Mouse (Mus musculus) ES-E14 (cell line): ENCODE results near the gene Fbln1. TPM values are rescaled to one million over a fixed set of nuclear protein-coding genes. Genes with fewer than 3 reads are reported as not detected.
A peak's percentile ranks its signal among the peaks of the same experiment; 100 is the strongest.

Experiments
- DNase-seq: peaks from one replicate; pipeline ENCODE4 v3.0.0-alpha.2; 2013; ENCODE audit warnings: low read depth, low spot score
- H3K27ac ChIP-seq: 2 replicates; pipeline ENCODE4 v1.5.1; 2012; ENCODE audit warnings: low read depth, mild to moderate bottlenecking, low read length, moderate library complexity, mixed read lengths; ENCODE audit not compliant: poor library complexity, insufficient read depth, severe bottlenecking
- H3K36me3 ChIP-seq: 2 replicates; pipeline ENCODE4 v1.6.1; 2012; ENCODE audit warnings: mild to moderate bottlenecking, low read length, moderate library complexity, mixed read lengths; ENCODE audit not compliant: control insufficient read depth, poor library complexity, insufficient read depth, severe bottlenecking
- H3K4me1 ChIP-seq, 2 experiments: fragments of 150-350 bp in 1 of 2; sonication (generic) in 1 of 2; 2 replicates each; pipeline ENCODE4 v1.6.1; 2012; ENCODE audit warnings: low read length in 2 of 2, mild to moderate bottlenecking in 1 of 2, mixed read lengths in 1 of 2; ENCODE audit not compliant: control insufficient read depth in 2 of 2, insufficient read depth in 2 of 2, poor library complexity in 1 of 2
- H3K4me3 ChIP-seq, 2 experiments: fragments of 150-350 bp in 1 of 2; sonication (generic) in 1 of 2; 2 replicates each; pipeline ENCODE4 v1.5.1; 2012; ENCODE audit warnings: low read length in 2 of 2, low read depth in 1 of 2, mild to moderate bottlenecking in 1 of 2, mixed read lengths in 1 of 2; ENCODE audit not compliant: insufficient read depth in 1 of 2, poor library complexity in 1 of 2, severe bottlenecking in 1 of 2
- H3K9ac ChIP-seq: 2 replicates; pipeline ENCODE4 v1.6.1; 2012; ENCODE audit warnings: low read depth, mild to moderate bottlenecking, low read length, mixed read lengths; ENCODE audit not compliant: poor library complexity, insufficient read depth, severe bottlenecking
- H3K9me3 ChIP-seq: fragments of 150-350 bp; sonication (generic); 2 replicates; pipeline ENCODE4 v1.6.1; 2012; ENCODE audit warnings: low read depth, mild to moderate bottlenecking, low read length; ENCODE audit not compliant: control insufficient read depth, insufficient read depth
- CHD2 ChIP-seq: IDR thresholded peaks from 2 replicates; pipeline ENCODE4 v1.6.1; 2014; ENCODE audit warnings: mild to moderate bottlenecking, low read depth, low read length, inconsistent platforms
- HCFC1 ChIP-seq: IDR thresholded peaks from 2 replicates; pipeline ENCODE4 v1.6.1; 2012; ENCODE audit warnings: low read length, inconsistent platforms, borderline replicate concordance; ENCODE audit not compliant: insufficient read depth
- MAFK ChIP-seq: IDR thresholded peaks from 2 replicates; pipeline ENCODE4 v1.6.1; 2014; ENCODE audit warnings: mild to moderate bottlenecking, low read depth, low read length, inconsistent platforms; ENCODE audit not compliant: insufficient read depth
- ZC3H11A ChIP-seq: IDR thresholded peaks from 2 replicates; pipeline ENCODE4 v1.6.1; 2012; ENCODE audit warnings: low read depth, mild to moderate bottlenecking, inconsistent platforms, low read length, borderline replicate concordance
- ZNF384 ChIP-seq: IDR thresholded peaks from 2 replicates; pipeline ENCODE4 v1.6.1; 2012; ENCODE audit warnings: low read depth, low read length, inconsistent platforms
- in situ Hi-C, 2 experiments: fragments of 600-800 bp; cut with MboI; formaldehyde crosslinking; loops; one replicate each; pipeline ENCODE4 v1.15.1; 2025; ENCODE audit warnings: low sequenced_read_pairs in 2 of 2, inconsistent platforms in 1 of 2; ENCODE audit not compliant: unreplicated experiment in 2 of 2
- total RNA-seq: library from RNA; depleted of rRNA; stranded (reverse); fragments of 300-350 nt; gene quantifications from 2 replicates; pipeline ENCODE4 v1.2.3, GENCODE M21; 2012

Gene Fbln1
- total RNA-seq, 1 experiment = 99.6 TPM

DNA sequence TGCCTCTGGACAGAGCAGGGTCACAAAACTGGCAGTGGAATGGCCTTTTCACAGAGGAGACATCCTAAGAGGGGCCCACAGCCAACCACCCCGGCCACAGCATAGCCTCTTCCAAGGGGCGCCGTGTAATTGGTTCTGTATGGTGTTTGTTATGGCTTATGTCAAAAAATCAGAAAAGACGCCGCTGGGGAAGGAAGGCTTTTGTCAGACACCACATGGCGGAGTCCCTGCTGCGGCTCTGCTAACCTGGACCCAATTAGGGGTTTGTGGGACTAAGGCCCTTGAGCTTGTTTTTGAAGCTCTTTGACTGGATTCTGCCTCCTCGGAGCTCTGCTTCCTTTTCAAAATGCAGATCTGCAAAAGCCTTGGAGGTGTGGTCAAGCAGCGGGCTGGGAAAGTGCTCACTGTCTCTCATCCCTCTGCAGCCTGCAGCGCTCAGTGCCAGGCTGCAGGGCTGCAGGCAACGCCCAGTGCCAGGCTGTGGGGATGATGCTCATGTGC lies 39.3 kb upstream of the Fbln1 start:
- no peak for TF ChIP-seq HCFC1
- TF ChIP-seq ZNF384 = no peak
- no peak for TF ChIP-seq ZC3H11A
- no peak for TF ChIP-seq MAFK
- no peak for TF ChIP-seq CHD2

DNA sequence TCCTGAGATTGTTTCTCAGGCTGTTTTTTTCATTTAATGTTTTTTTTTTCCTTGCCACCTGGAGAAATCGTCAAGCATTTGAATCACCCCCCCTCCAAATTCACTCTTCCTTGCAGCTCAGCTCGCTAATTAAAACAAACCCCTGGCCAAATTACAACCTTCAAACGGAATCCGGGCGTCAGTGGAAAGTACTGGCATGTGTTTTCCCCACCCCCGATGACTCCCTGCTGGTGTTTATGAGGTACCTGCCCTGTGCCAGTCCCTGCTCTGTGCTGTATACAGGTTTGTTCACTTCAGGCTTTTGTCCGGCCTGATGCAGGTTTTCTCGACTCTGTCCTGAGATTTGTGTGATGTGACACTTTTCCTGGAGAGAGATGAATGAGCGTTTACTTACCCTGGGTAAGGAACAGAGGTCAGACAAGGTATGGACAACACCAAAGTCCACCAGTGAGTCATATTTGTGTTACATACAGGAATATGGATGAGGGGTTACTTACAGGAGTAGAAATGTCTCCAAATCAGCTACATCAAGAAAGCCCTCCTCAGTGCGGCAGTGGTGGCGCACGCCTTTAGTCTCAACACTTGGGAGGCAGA lies 38.6 kb upstream of the Fbln1 start:
- Histone ChIP-seq H3K27ac (no peak overlapping the region), H3K4me3 (no peak overlapping the region)

More for the DNA sequence above, 39.3 kb upstream of the Fbln1 start:
- Histone ChIP-seq H3K9ac (no peak overlapping the region), H3K9me3 (no peaks in the 10 kb centered on the region), H3K36me3 (no peaks in the 10 kb centered on the region), H3K27ac (no peak overlapping the region), H3K4me3 (no peak overlapping the region), H3K4me1 (peaks cover 0 to 4% of the 10 kb centered on the region in 2 experiments; a peak in 1 of 4 replicates)
- peak; percentile 8 for DNase-seq
- in situ Hi-C loops = no loop called here

DNA sequence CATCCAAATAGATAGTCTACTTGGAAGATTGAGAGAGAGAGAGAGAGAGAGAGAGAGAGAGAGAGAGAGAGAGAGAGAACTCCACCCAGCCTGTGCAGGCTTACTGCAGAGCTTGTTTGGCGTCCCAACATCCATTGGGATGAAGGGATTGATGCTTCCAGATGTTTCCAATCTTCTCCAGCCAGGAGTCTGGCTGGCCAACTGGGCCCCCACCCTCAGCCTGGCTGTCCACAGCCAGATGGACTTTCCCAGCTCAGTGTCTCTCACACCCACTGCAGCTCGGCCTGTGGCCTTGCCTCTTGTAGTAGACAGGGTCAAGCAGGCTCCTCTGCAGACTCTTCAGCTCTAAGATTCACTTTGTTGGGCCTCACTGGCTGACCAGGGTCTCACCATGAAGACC lies 33.7 kb upstream of the Fbln1 start:
- Histone ChIP-seq H3K4me3 (no peak overlapping the region), H3K9me3 (no peaks in the 10 kb centered on the region), H3K36me3 (no peaks in the 10 kb centered on the region), H3K27ac (no peak overlapping the region), H3K9ac (no peak overlapping the region), H3K4me1 (no peaks in the 10 kb centered on the region)
- in situ Hi-C loops = no loop called here
- TF ChIP-seq ZNF384 = no peak
- TF ChIP-seq ZC3H11A = no peak
- no peak for TF ChIP-seq CHD2
- no peak for TF ChIP-seq MAFK
- TF ChIP-seq HCFC1 = no peak
- no peak for DNase-seq

More for the DNA sequence above, 38.6 kb upstream of the Fbln1 start:
- Histone ChIP-seq H3K9me3 (no peaks in the 10 kb centered on the region), H3K9ac (no peak overlapping the region), H3K4me1 (peaks cover 0 to 4% of the 10 kb centered on the region in 2 experiments; a peak in 1 of 4 replicates), H3K36me3 (no peaks in the 10 kb centered on the region)
- TF ChIP-seq HCFC1 (no peak), MAFK (no peak), ZNF384 (no peak), ZC3H11A (no peak), CHD2 (no peak)
- in situ Hi-C loops = no loop called here
- DNase-seq = no peak

DNA sequence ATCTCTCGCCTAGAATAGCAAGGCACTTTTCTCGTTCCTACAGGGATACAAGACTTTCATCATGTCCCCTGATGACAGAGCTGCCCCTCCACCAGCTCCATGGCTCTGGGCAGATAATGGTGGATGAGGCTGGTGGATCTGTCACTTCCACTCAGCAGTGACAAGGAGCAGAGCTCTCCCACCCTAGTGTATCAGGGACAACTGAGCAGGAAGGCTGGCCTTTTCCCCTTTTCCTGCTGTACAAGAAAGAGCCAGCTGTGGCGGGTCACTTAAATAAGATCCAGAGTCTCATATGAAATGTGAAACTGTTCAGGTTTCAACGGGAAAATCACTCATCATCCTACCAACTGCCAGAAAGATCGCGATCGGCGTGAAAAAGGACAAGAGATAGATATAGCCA lies 32.3 kb upstream of the Fbln1 start:
- H3K27ac ChIP-seq = no peak overlapping the region
- H3K4me1 ChIP-seq = no peaks in the 10 kb centered on the region
- TF ChIP-seq CHD2 = no peak
- no peak for TF ChIP-seq ZNF384
- no peak for TF ChIP-seq HCFC1
- TF ChIP-seq ZC3H11A = no peak
- TF ChIP-seq MAFK = no peak
- in situ Hi-C loops = no loop called here
- H3K4me3 ChIP-seq = no peak overlapping the region
- no peak overlapping the region for H3K9ac ChIP-seq
- no peaks in the 10 kb centered on the region for H3K9me3 ChIP-seq
- H3K36me3 ChIP-seq = no peaks in the 10 kb centered on the region
- DNase-seq = no peak
